Mouse (Mus musculus) neural tube, embryonic 15.5 days (tissue): ENCODE measurements around the gene Rfxank. TPM values are rescaled to one million over a fixed set of nuclear protein-coding genes. Genes with fewer than 3 reads are reported as not detected.

ENCODE experiments used
- ATAC-seq: fragments of 200-750 bp; cut with Nextera tagmentation; 2 replicates; pipeline ENCODE4 v1.8.0; 2017; ENCODE audit warnings: mild to moderate bottlenecking, moderate TSS enrichment, moderate library complexity; ENCODE audit not compliant: low FRiP score
- H3K27ac ChIP-seq: fragments of 300-500 bp; sonication (generic); replicated peaks from 2 replicates; pipeline ENCODE4 v1.5.1; 2015; ENCODE audit warnings: mild to moderate bottlenecking, inconsistent platforms
- H3K27me3 ChIP-seq: fragments of 300-500 bp; sonication (generic); replicated peaks from 2 replicates; pipeline ENCODE4 v1.6.1; 2015; ENCODE audit warnings: inconsistent platforms
- H3K36me3 ChIP-seq: fragments of 300-500 bp; sonication (generic); 2 replicates; pipeline ENCODE4 v1.6.1; 2015; ENCODE audit warnings: inconsistent platforms
- H3K4me1 ChIP-seq: fragments of 300-500 bp; sonication (generic); 2 replicates; pipeline ENCODE4 v1.6.1; 2015; ENCODE audit warnings: inconsistent platforms
- H3K4me2 ChIP-seq: fragments of 300-500 bp; sonication (generic); 2 replicates; pipeline ENCODE4 v1.6.1; 2015; ENCODE audit warnings: inconsistent platforms, mild to moderate bottlenecking, moderate library complexity
- H3K4me3 ChIP-seq: fragments of 300-500 bp; sonication (generic); replicated peaks from 2 replicates; pipeline ENCODE4 v1.5.1; 2015; ENCODE audit warnings: mild to moderate bottlenecking, inconsistent platforms
- H3K9ac ChIP-seq: fragments of 300-500 bp; sonication (generic); replicated peaks from 2 replicates; pipeline ENCODE4 v1.6.1; 2015; ENCODE audit warnings: mild to moderate bottlenecking, inconsistent platforms
- H3K9me3 ChIP-seq: fragments of 300-500 bp; sonication (generic); replicated peaks from 2 replicates; pipeline ENCODE4 v1.6.1; 2016; ENCODE audit warnings: inconsistent platforms
- WGBS: fragments of 180-500 bp; shearing (Covaris S2); methylation state at CpG from one replicate; pipeline ENCODE4 v1.1.7; 2015; ENCODE audit warnings: mixed read lengths; 5-methylcytosine and 5-hydroxymethylcytosine counted together
- polyA plus RNA-seq: library from polyadenylated mRNA; unstranded; fragments of >200 nt; fragmentation: Nextera tagmentation; extraction: Ambion mirVana; gene quantifications from 2 replicates; pipeline ENCODE4 v1.2.1, GENCODE M21; 2015

The Rfxank gene
- 12.3 and 14.6 TPM in 2 replicates for polyA plus RNA-seq

- no peaks in the 10 kb centered on the region for H3K27me3 ChIP-seq
- peak within 1 kb of the TSS; percentile 73 for H3K4me3 ChIP-seq
- peaks cover 25% of the 10 kb centered on the region for H3K4me1 ChIP-seq
- ATAC-seq: peak; percentile 98
- peak within 1 kb of the TSS; percentile 78 for H3K4me2 ChIP-seq
- peak within 1 kb of the TSS; percentile 89 for H3K9ac ChIP-seq
- under 1% methylated on average over 46 of the region's 46 CpGs for WGBS
- no peaks in the 10 kb centered on the region for H3K9me3 ChIP-seq
- H3K27ac ChIP-seq: peak within 1 kb of the TSS; percentile 86
- H3K36me3 ChIP-seq: peaks cover 37% of the 10 kb centered on the region
Measured at GRCm38 (mm10) chr8:70139026-70139857, at the start of gene Rfxank, which contains the start of the genes Borcs8 and Mef2b. TSS of gene Rfxank (minus strand) at chr8:70139154. TSS of gene Borcs8 (plus strand) at chr8:70139499. TSS of gene Mef2b (plus strand) at chr8:70139711.

DNA sequence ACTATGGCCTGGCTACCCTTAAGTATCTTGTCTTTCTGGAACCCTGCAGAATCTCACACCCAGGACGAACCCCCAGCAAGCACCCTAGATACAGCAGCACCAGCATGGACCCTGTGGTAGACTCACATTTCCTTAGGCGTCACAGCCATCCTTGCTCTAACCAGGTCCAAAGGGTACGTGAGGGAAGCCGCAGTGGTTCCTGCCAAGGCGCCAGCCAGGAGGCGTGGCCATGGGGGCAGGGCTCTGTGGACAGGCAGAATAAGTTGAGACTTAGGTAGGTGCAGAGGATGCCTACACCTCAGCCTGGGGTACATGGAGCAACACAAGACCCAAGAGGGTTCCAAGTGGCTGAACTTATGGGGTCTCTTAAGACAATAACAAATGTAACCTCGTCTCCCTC is 49.8 kb upstream of the Rfxank start:
- H3K9ac ChIP-seq: no peak overlapping the region
- ATAC-seq: no peak
- no peaks in the 10 kb centered on the region for H3K4me1 ChIP-seq
- no peak overlapping the region for H3K27ac ChIP-seq
- peaks cover 42% of the 10 kb centered on the region for H3K36me3 ChIP-seq
- WGBS: 78% methylated on average over 7 of the region's 7 CpGs
- H3K4me3 ChIP-seq: no peak overlapping the region
- H3K4me2 ChIP-seq: no peak overlapping the region
- H3K27me3 ChIP-seq: no peaks in the 10 kb centered on the region
- H3K9me3 ChIP-seq: no peaks in the 10 kb centered on the region

DNA sequence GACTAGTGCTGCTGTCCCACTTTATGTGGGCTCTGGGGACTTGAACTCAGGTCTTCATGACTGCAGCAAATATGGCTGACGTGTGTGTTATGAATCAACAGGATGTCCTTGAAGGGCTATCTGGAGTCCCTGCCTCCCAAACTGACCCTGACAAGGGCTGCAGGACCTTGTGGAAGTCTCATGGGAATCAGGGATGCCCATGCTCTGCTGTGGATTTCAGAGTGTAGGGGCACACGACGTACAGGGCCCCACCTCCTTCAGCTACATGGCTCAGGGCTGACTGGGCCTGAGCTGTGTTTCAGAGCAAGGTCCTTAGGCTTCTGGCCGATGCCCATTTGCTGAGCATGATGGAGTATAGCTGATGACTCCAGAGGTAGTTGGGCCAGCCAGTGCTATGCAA is 44.2 kb upstream of the Rfxank start:
- Histone ChIP-seq H3K36me3 (peaks cover 41% of the 10 kb centered on the region), H3K4me1 (no peaks in the 10 kb centered on the region), H3K4me2 (no peak overlapping the region), H3K27ac (no peak overlapping the region), H3K27me3 (no peaks in the 10 kb centered on the region), H3K9me3 (no peaks in the 10 kb centered on the region), H3K4me3 (no peak overlapping the region), H3K9ac (no peak overlapping the region)
- no peak for ATAC-seq
- 94% methylated on average over 4 of the region's 4 CpGs for WGBS

GRCm38 (mm10) chr8:70181903-70182252 is 42.9 kb upstream of the Rfxank start:
- Histone ChIP-seq H3K9ac (no peak overlapping the region), H3K9me3 (no peaks in the 10 kb centered on the region), H3K27me3 (no peaks in the 10 kb centered on the region), H3K27ac (no peak overlapping the region), H3K4me3 (no peak overlapping the region), H3K36me3 (peaks cover 40% of the 10 kb centered on the region), H3K4me1 (no peaks in the 10 kb centered on the region), H3K4me2 (no peak overlapping the region)
- WGBS: 40% methylated on average over 2 of the region's 2 CpGs
- ATAC-seq: no peak

DNA sequence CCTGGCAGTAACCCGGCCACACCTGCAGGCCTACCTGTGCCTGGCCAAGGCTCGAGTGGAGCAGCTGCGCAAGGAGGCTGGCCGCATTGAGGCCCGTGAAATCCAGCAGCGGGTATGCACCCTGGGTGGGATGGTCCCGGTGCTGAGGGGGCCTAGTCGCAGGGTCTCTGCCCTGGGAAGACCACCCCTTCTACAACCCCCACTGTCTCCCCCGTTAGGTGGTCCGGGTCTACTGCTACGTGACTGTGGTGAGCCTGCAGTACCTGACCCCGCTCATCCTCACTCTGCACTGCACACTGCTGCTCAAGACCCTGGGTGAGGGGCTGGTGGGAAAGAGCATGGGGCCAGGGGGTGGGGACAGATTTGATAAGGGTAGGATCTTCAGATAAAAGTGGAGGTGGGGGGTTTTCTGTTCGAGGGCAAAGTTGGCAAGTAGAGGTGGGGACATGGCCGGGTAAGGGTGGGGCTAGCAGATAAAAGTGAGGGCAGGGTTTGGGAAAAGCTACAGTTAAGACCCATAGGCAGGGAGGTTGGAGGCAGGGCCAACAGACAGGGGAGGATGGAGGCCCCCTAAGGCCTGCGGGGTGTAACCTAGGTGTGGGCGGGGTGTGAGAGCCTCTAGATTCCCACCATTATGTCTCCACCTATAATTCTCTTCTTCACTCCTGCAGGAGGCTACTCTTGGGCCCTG is 42.4 kb upstream of the Rfxank start:
- ATAC-seq: no peak
- Histone ChIP-seq H3K27ac (no peak overlapping the region), H3K9ac (no peak overlapping the region), H3K36me3 (peaks cover 43% of the 10 kb centered on the region), H3K9me3 (no peaks in the 10 kb centered on the region), H3K4me3 (no peak overlapping the region), H3K4me1 (no peaks in the 10 kb centered on the region), H3K27me3 (no peaks in the 10 kb centered on the region), H3K4me2 (no peak overlapping the region)
- 77% methylated on average over 16 of the region's 16 CpGs for whole genome bisulfite sequencing

- Histone ChIP-seq H3K9ac (no peak overlapping the region), H3K36me3 (peaks cover 43% of the 10 kb centered on the region), H3K4me1 (peaks cover 6% of the 10 kb centered on the region), H3K9me3 (no peaks in the 10 kb centered on the region), H3K27me3 (no peaks in the 10 kb centered on the region), H3K4me3 (no peak overlapping the region), H3K27ac (no peak overlapping the region), H3K4me2 (no peak overlapping the region)
- 95% methylated on average over 4 of the region's 4 CpGs for WGBS
- ATAC-seq: no peak
Measured at GRCm38 (mm10) chr8:70179082-70179481, 40.1 kb upstream of the Rfxank start.

DNA sequence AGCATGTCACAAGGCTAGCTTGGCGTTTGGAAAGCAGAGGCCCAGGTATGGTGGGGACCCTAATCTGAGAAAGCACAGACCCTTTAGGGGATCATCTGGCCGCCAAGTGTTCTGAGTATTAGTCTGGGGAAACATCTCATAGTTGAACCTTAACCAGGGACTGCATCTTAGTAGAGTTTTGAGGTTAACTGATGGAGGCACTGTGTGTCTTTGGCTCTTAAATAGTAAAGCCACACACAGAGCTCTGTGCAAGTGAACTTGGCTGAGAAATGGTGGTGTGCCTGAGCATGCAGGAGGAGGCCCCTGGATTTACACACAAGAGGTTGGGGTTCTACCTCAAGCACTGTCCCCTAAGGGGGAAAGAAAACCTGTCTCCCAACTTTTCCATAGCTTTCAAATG is 39.3 kb upstream of the Rfxank start:
- H3K27ac ChIP-seq: no peak overlapping the region
- H3K4me1 ChIP-seq: peaks cover 13% of the 10 kb centered on the region
- no peak overlapping the region for H3K4me3 ChIP-seq
- H3K9ac ChIP-seq: no peak overlapping the region
- 98% methylated on average over 2 of the region's 2 CpGs for WGBS
- no peaks in the 10 kb centered on the region for H3K9me3 ChIP-seq
- H3K36me3 ChIP-seq: peaks cover 42% of the 10 kb centered on the region
- no peak overlapping the region for H3K4me2 ChIP-seq
- no peak for ATAC-seq
- no peaks in the 10 kb centered on the region for H3K27me3 ChIP-seq

DNA sequence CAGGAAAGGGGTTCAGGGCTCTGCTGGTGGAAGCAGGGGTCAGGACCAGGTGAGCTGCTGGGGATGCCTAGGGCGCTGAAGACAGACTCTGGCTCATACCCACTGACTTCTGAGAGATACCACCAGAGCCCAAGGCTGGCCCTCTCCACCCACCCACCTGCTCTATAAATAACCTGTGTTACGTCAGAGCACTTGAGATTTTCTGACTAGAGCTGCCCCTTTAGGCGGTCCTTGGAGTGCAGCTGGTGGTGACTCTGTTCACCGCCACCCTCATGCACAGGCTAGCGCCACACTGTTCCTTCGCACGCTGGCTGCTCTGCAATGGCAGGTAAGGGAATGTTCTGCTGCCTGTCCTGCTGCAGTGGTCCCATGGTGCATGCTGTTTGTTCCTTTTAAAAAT is 35.1 kb upstream of the Rfxank start:
- Histone ChIP-seq H3K27ac (no peak overlapping the region), H3K9ac (no peak overlapping the region), H3K36me3 (peaks cover 20% of the 10 kb centered on the region; the same call in 1 of the 2 replicates), H3K9me3 (no peaks in the 10 kb centered on the region), H3K4me1 (peaks cover 25% of the 10 kb centered on the region), H3K27me3 (no peaks in the 10 kb centered on the region), H3K4me2 (no peak overlapping the region), H3K4me3 (no peak overlapping the region)
- ATAC-seq: no peak
- 87% methylated on average over 7 of the region's 7 CpGs for WGBS

- Histone ChIP-seq H3K36me3 (peaks cover 13% of the 10 kb centered on the region; the same call in 1 of the 2 replicates), H3K27ac (no peak overlapping the region), H3K4me3 (no peak overlapping the region), H3K4me2 (peak overlapping the region; percentile 63), H3K9me3 (no peaks in the 10 kb centered on the region), H3K9ac (peak overlapping the region; percentile 73; the same call in 1 of the 2 replicates), H3K4me1 (peaks cover 25% of the 10 kb centered on the region), H3K27me3 (no peaks in the 10 kb centered on the region)
- WGBS: 87% methylated on average over 5 of the region's 5 CpGs
- no peak for ATAC-seq
Measured at GRCm38 (mm10) chr8:70173320-70173719, 34.4 kb upstream of the Rfxank start.

DNA sequence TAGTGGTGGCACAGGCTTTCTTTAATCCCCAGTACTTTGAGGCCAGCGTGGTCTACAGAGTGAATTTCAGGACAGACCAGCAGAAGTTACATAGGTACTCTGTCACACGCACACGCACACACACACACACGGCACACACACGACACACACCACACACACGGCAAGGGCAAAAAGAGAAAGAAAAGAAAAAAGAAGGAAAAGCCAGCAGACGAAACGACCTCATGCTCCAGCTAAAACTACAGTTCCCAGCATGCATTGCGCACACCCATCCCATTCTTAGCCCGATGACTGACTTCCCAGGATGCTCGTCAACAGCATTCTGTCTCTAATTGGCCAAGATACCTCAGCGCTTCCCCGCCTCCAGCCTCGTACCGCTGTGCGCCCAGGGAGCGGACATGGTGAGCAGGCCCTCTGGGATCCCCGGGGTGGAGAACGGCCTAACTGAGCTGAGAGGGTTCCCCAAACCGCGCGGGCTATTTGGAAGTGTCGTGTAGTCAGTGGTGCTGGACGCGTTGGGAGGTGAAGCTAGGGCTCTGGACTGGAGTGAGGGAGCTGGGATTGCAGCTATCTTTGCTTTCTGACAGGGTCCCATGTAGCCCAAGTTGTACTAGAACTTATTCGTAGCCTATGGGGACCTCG is 33.2 kb upstream of the Rfxank start, which contains the start of gene Tmem161a:
Tmem161a (plus strand) TSS at position 314 of the 639 bp plus-strand sequence.
- Histone ChIP-seq H3K9ac (peak within 1 kb of the TSS; percentile 73), H3K4me3 (peak within 1 kb of the TSS; percentile 67), H3K4me1 (peaks cover 26% of the 10 kb centered on the region), H3K9me3 (no peaks in the 10 kb centered on the region), H3K27ac (no peak within 1 kb of the TSS; the same call in 1 of the 2 replicates), H3K36me3 (peaks cover 6% of the 10 kb centered on the region; the same call in 1 of the 2 replicates), H3K4me2 (peak within 1 kb of the TSS; percentile 63), H3K27me3 (no peaks in the 10 kb centered on the region; the same call in 1 of the 2 replicates)
- ATAC-seq: peak; percentile 96
- 3% methylated on average over 27 of the region's 27 CpGs for WGBS

DNA sequence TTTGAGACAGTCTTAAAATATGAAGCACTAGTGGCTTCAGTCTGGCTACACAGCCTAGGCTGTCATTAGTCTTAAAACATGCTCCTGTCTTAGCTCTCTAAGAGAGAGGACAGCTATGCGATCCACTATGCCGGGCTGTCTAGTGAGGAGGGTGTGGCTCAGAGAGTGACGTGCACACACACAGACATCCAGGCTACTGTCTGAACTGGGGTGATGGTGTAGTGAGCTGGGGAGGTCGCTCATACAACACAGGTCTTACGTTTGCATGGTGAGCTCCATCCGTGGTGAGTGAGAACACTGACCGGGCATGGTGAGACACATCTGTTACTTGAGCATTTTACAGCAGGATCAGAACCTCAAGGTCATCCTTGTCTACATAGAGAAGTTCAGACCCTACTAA is 32.3 kb upstream of the Rfxank start:
- Histone ChIP-seq H3K4me3 (no peak overlapping the region), H3K36me3 (no peaks in the 10 kb centered on the region), H3K4me1 (peaks cover 34% of the 10 kb centered on the region), H3K4me2 (no peak overlapping the region), H3K9ac (no peak overlapping the region), H3K9me3 (no peaks in the 10 kb centered on the region), H3K27ac (no peak overlapping the region), H3K27me3 (no peaks in the 10 kb centered on the region; the same call in 1 of the 2 replicates)
- 93% methylated on average over 7 of the region's 7 CpGs for whole genome bisulfite sequencing
- no peak for ATAC-seq
